Mouse (Mus musculus): ENCODE data around the gene Myo9b.
"Not testable (repeated sequence)": the region's sequence is repeated elsewhere in the genome, so short reads cannot be mapped to it uniquely, and the experiment has no call there.

DNA sequence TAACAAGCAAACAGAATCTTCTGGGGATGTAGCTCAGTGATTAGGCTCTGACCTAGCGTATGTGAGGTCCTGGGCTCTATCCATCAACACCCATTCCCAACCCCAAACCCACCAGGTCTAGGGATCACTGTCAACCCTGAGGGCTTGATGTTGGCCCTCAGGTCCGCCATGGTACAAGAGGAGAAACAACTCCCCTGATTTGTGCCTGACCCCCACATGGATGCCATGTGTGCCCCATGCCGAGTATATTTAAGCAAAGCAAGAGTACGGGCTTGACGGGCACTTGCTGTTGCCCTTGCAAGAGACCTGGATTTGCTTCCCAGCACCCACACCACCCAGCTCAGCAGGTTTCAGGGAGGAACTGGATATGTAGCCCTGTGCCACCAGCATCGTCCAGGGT lies 4.2 kb upstream of the Myo9b start:
- TF ChIP-seq POLR2A (IDR thresholded peaks at IDR 0.05; ENCODE audit: extremely low read depth, insufficient read depth, low read length); CTCF (IDR thresholded peaks at IDR 0.05; ENCODE audit: low read depth, low read length): not testable (repeated sequence)
